Mouse (Mus musculus) testis, adult 10 weeks (tissue): ENCODE data around the gene Klc3. TPM values are rescaled to one million over a fixed set of nuclear protein-coding genes. Genes with fewer than 3 reads are reported as not detected.

Experiments used
- polyA plus RNA-seq: library from polyadenylated mRNA; stranded (reverse); fragments of 350-450 nt; fragmentation: Illumina TruSeq; extraction: RNeasy Lipid Tissue Mini Kit (QIAGEN cat#74804); gene quantifications from one replicate; pipeline ENCODE4 v1.2.3, GENCODE M21; 2014; ENCODE audit warnings: low read depth, low replicate concordance

Gene Klc3
- polyA plus RNA-seq, result not detected

DNA sequence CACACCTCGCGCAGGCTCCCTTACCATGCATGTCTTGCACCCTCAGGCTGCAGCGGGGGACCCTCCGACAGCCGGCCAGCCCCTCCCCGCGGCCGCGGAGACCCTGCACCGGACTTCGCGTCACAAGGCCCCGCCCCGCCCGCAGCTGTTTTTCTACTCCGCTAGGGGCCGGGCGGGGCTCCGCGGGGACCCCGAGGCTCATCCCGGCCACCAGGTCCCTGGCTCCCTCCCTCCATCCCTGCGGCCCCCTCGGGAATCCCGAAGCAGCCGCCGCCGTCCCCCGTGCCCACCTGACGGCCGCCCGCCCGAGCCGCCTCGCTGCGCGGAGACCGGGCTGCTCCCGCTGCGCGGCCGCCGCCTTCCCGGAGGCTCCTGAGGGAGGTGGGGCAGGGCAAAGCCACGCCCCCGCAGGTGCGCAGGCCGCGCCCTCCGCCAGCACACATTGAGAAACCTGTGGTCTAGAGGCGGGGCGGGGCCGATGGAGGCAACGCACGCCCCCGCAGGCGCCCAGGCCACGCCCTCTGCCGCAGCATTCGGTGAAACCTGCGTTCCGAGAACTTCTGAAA, at the start of gene Klc3:
Gene Klc3 (minus strand): TSS at position 374 of the 566 bp plus-strand sequence.

DNA sequence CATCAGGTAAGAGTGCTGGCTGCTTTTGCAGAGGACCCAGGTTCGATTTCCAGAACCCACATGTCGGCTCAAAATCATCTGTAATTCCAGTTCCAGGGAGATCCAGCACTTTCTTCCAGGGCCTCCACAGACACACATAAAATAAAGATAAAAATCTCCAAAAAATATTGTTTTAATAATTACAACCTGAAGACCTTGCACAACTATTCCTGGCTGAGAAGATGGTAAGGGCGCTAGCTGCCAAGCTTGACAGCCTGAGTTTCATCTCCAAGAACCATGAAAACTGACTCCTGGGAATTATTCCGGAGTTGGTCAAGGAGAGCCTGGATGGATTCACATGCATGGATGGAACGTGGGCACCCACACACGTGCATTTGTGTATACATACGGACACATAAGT, 572 bp upstream of the Klc3 start, which contains the start of gene Ckm:
Gene Ckm (plus strand): TSS at position 301 of the 400 bp plus-strand sequence.

DNA sequence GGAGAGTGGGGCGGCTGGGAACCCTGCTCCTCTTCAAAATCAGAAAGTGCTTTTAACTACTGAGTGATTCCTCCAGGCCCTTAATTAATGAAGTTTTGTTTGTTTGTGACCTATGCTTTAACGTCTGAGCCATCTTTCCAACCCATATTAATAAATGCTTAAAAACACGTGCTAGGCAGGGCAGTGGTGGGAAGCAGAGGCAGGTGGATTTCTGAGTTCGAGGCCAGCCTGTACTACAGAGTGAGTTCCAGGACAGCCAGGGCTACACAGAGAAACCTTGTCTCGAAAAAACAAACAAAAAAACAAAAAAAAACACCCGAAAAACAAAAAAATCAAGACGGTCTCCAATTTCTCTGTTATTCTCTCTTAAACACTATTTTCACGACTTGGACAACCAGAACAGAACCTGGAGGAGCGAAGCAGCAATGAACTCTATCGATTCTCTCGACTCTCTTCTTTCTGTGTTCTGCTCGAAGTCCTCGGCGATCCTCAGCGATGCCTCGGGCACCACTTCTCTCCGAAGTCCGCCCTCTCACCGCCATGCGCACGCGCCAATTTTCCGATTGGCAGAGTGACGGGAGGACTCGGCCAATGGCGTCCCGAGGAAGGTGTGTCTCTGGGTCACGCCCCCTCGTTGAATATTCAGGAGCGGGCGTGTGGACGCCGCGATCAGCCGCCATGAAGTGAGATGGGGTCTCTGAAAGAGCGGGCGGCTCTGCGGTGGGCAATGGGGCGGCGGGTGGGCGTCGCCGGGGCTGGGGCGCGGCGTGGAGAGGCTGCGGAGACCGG, 22.3 kb downstream of the Klc3 start, which contains the start of gene Ercc2:
Gene Ercc2 (plus strand): TSS at position 634 of the 789 bp plus-strand sequence.

DNA sequence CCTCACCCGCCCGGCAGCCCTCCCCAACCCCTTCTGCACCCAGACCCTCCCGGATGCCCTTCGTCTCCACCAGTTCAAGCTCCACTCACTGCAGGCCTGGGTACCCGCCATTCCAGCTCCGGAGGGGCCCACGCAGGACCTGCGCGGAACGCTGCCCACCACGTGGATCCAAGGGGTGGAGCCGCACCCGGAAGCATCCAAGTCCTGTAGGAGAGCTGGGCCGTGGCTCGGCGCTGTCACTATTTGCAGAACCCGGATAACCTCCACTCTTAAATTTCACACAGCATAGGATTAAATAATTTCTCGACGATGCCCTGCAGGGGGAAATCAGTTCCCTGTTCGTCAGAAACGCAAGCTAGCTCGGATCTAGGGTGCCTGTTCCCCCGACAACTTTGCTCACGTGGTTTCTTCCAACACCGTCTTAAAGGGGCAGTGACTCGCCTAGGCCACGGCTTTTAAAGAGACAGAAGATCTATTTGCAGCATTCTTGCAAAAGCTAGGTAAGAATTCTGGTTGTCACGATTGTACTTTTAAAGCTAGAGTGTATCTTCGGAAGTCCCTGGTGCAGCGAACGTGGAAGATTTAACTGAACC, 44.5 kb downstream of the Klc3 start, which contains the start of the genes Cd3eap and Ppp1r13l:
Gene Cd3eap (minus strand): TSS at position 185 of the 593 bp plus-strand sequence.
Gene Ppp1r13l (plus strand): TSS at position 451 of the 593 bp plus-strand sequence.

Other genes starting within 250 kb of the Klc3 start
- gene Gipr, start 238.0 kb downstream of the Klc3 start, polyA plus RNA-seq, result 3.4 TPM
- gene Eml2, start 227.7 kb downstream of the Klc3 start, polyA plus RNA-seq, result 0.31 TPM
- gene Gpr4, start 191.6 kb downstream of the Klc3 start, polyA plus RNA-seq, result 2.3 TPM
- 3.4 TPM for gene Opa3, start 175.8 kb downstream of the Klc3 start, polyA plus RNA-seq
- gene Vasp, start 132.3 kb downstream of the Klc3 start, polyA plus RNA-seq, result 50.9 TPM
- not detected for gene Ppm1n, start 124.0 kb downstream of the Klc3 start, polyA plus RNA-seq
- gene Rtn2, start 121.5 kb downstream of the Klc3 start, polyA plus RNA-seq, result 0.62 TPM
- 0.28 TPM for gene Fosb, start 94.1 kb downstream of the Klc3 start, polyA plus RNA-seq
- gene Ercc1, start 59.3 kb downstream of the Klc3 start, polyA plus RNA-seq, result 0.92 TPM
- gene Cd3eap, start 44.6 kb downstream of the Klc3 start, polyA plus RNA-seq, result 0.87 TPM
- gene Ppp1r13l, start 44.4 kb downstream of the Klc3 start, polyA plus RNA-seq, result 1.0 TPM
- 0.67 TPM for gene Ercc2, start 22.1 kb downstream of the Klc3 start, polyA plus RNA-seq
- gene Ckm, start 672 bp upstream of the Klc3 start, polyA plus RNA-seq, result not detected
- 1.4 TPM for gene Mark4, start 54.7 kb upstream of the Klc3 start, polyA plus RNA-seq
- 2.0 TPM for gene Exoc3l2, start 59.2 kb upstream of the Klc3 start, polyA plus RNA-seq
- 2.0 TPM for gene Bloc1s3, start 104.3 kb upstream of the Klc3 start, polyA plus RNA-seq
- not detected for gene Trappc6a, start 104.3 kb upstream of the Klc3 start, polyA plus RNA-seq
- not detected for gene Nkpd1, start 113.7 kb upstream of the Klc3 start, polyA plus RNA-seq
- gene Ppp1r37, start 159.0 kb upstream of the Klc3 start, polyA plus RNA-seq, result 0.43 TPM
- gene Zfp296, start 173.2 kb upstream of the Klc3 start, polyA plus RNA-seq, result not detected
- 12.5 TPM for gene Gemin7, start 173.5 kb upstream of the Klc3 start, polyA plus RNA-seq
- 3.3 TPM for gene Clasrp, start 200.4 kb upstream of the Klc3 start, polyA plus RNA-seq
- gene Relb, start 225.3 kb upstream of the Klc3 start, polyA plus RNA-seq, result 0.39 TPM